Mouse (Mus musculus): ENCODE data around the gene AI854703. TPM values are rescaled to one million over a fixed set of nuclear protein-coding genes. Genes with fewer than 3 reads are reported as not detected.

AI854703 gene
- total RNA-seq, 2 experiments from 2014 or later, result 15.6 to 18.4 TPM

DNA sequence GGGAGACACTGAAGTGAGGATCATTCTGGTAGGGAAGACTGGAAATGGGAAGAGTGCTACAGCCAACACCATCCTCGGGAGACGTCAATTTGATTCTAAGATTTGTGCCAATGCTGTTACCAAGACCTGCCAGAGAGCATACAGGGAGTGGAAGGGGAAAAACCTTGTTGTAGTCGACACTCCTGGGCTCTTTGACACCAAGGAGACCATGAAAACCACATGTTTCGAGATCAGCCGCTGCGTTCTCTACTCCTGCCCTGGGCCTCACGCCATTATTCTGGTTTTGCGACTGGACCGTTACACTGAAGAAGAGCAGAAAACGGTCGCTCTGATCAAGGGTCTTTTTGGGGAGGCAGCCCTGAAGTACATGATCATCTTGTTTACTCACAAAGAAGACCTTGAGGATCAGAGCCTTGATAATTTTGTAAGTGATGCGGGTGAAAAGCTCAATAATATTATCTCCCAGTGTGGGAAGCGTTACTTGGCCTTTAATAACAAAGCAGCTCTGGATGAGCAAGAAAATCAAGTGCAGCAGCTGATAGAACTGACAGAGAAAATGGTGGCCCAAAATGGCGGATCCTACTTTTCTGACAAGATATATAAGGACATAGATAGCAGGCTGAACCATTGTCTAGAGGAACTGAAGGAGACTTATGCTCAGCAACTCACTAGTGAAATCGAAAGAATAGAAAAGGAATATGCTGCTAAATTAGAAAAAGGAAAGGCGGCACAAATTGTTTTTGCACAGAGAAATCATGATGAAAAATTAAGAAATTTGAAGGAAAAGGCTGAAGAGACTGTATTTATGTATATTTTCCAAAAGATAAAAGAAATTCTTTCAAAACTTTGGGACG is 51.2 kb downstream of the AI854703 start:
- no peak for DNase-seq (ENCODE audit: low spot score in 2 of 2)
- intact Hi-C loops (cut with DNase I), result no loop called here

DNA sequence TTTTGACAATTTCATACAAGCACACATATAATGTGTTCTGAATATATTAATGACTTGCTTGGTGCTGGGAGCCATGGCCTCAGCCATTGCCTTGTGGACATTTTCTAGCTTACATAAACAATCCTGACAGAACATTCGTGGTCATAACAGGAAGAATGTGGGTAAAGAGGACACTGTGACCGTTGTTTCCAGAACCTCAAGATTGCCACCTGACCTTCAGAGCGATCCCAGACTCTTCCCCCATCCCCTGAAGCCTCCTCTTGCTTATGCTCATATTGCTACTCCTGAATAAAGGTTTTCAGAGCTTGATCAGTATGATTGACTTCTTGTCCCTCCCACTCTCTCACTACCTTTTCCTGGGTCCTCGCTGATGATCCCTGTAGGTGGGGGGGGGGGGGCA is 51.8 kb downstream of the AI854703 start:
- no peak for DNase-seq (ENCODE audit: low spot score in 2 of 2)
- intact Hi-C loops (cut with DNase I), result no loop called here

DNA sequence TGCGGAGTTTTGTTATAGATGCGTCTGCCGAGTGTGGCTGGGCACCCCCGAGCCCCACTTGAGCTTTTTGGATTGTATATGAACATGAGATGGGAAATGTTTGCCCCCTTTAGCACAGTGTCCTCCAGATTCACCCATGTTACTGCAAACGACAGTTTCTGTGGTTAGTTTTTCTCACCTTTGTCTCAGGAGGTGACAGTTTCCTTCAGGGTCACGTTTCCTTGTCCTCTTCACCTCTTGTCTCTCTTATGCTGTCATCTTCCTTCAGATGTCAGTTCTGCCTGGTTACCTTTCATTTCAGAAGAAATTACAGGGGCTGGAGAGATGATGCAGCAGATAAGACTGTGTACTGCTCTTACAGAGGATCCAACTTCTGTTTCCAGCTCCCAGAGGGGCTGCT is 53.1 kb downstream of the AI854703 start:
- intact Hi-C loops (cut with DNase I), result no loop called here
- no peak for DNase-seq (ENCODE audit: low spot score in 2 of 2)

DNA sequence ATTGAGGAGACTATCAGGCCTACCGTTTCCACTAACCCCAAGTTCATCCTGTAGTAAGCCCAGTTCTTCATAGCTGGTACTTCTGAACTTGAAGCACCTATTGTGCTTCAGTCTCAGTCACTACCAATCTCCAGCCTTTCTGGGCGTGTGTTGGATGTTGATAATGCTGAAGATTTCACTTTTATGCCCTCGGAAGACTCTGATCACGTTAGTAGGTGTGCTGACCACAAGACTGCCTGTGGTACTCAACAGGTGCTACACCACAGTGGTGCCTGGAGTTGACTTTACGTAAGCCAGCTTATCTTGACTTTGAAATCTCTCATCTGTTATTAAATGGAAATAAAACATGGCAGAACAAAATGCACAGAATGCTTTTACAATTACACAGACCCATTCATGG is 53.9 kb downstream of the AI854703 start:
- intact Hi-C loops (cut with DNase I), result no loop called here

DNA sequence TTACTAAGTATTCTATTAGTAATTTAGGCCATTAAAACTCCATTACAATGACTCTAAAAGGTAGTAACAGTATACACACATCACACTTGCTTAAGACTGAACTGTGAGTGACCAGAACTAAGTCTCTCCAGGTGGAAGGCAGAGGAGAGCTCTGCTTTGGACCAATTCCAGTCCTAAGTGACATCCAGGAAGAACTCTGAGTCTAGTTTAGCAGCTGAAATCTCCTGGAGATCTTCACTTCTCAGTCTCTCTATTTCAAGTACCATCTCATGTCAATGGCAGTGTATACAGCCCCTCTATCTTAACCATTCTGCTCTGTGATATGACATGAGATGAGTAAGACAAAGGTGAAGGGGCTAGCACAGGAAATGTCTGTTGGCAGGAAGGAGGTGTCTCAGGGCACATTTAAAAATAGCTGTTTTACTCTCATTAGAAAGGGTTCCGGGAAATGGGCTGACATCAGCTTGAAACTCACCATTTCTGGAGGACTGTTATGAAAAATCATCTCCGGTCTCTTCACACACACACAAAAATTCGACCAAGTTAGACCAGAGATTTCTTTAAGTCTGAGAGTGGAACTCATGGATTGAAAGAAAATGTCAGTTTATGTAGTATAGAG is 55.0 kb downstream of the AI854703 start:
- DNase-seq (ENCODE audit: low spot score in 2 of 2), result no peak
- intact Hi-C loops (cut with DNase I), result no loop called here

More for the DNA sequence above, 53.9 kb downstream of the AI854703 start:
- no peak for DNase-seq (ENCODE audit: low spot score in 2 of 2)

DNA sequence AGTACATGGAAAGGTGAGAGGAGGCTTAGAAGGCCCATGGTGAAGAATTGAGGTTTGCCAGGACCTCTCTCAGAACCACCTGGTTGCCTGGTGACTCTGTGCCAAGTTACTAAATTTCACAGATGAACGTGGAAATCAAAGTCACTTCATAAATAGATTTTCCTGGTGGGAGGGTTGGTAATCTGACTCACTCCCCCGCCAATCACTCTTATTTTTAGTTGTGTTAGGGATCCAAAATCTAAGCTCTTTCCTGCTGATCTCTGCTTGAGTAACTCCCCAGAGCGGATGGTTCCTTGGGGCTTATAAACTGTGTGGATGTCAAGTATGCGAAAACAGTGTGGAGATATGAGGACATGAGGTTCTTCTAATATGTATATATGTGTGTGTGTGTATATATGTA is 55.7 kb downstream of the AI854703 start:
- intact Hi-C loops (cut with DNase I), result no loop called here
- DNase-seq (ENCODE audit: low spot score in 2 of 2), result peak; percentile 5 to 9

Other genes with a start within 250 kb of the AI854703 start
- 10 to 100 TPM; 46.8 to 49.9 TPM for gene Krba1, start 231.2 kb upstream of the AI854703 start, total RNA-seq (2021)
- gene Zfp467, start 180.9 kb upstream of the AI854703 start, total RNA-seq (2021), result 10 to 100 TPM; 15.8 to 21.2 TPM
- under 1 TPM; 0.59 to 0.64 TPM for gene Sspo, start 178.5 kb upstream of the AI854703 start, total RNA-seq (2021)
- gene Atp6v0e2, start 89.1 kb upstream of the AI854703 start, total RNA-seq (2021), result 100 to 1,000 TPM; 520 to 530 TPM
- gene Lrrc61, start 72.0 kb upstream of the AI854703 start, total RNA-seq (2021), result 10 to 100 TPM; 29.0 to 30.6 TPM
- gene Rarres2, start 54.0 kb upstream of the AI854703 start, total RNA-seq (2021), result 10 to 100 TPM; 10.3 to 10.9 TPM
- gene Gm45021, start 37.2 kb upstream of the AI854703 start, total RNA-seq (2021), result not detected
- gene Repin1, start 32.9 kb upstream of the AI854703 start, total RNA-seq (2021), result 10 to 100 TPM; 34.0 to 36.7 TPM
- not detected for gene Gm44965, start 32.8 kb upstream of the AI854703 start, total RNA-seq (2021)
- 1 to 10 TPM; 6.0 to 7.4 TPM for gene Zfp775, start 24.7 kb upstream of the AI854703 start, total RNA-seq (2021)
- gene Gimap8, start 20.5 kb downstream of the AI854703 start, total RNA-seq (2021), result under 1 TPM; 0.97 to 0.99 TPM
- gene Gimap9, start 49.4 kb downstream of the AI854703 start, total RNA-seq (2021), result 1 to 10 TPM in 1 of 2 experiments, under 1 TPM in 1; 0.83 to 1.4 TPM
- under 1 TPM; 0.40 to 0.90 TPM for gene Gimap4, start 57.8 kb downstream of the AI854703 start, total RNA-seq (2021)
- gene Gimap6, start 81.5 kb downstream of the AI854703 start, total RNA-seq (2021), result 1 to 10 TPM; 6.4 to 6.5 TPM
- gene Gm28053, start 91.8 kb downstream of the AI854703 start, total RNA-seq (2021), result 1 to 10 TPM in 1 of 2 experiments, not detected in 1; 1.4 TPM
- gene Gimap7, start 91.9 kb downstream of the AI854703 start, total RNA-seq (2021), result not detected
- 1 to 10 TPM; 2.2 TPM for gene Gimap1, start 112.3 kb downstream of the AI854703 start, total RNA-seq (2021)
- 1 to 10 TPM in 1 of 2 experiments, under 1 TPM in 1; 0.77 to 1.5 TPM for gene Gimap5, start 119.4 kb downstream of the AI854703 start, total RNA-seq (2021)
- gene Gimap3, start 144.1 kb downstream of the AI854703 start, total RNA-seq (2021), result not detected
- 10 to 100 TPM; 20.4 to 23.8 TPM for gene Tmem176a, start 214.2 kb downstream of the AI854703 start, total RNA-seq (2021)
- 10 to 100 TPM; 45.7 to 47.3 TPM for gene Tmem176b, start 214.7 kb downstream of the AI854703 start, total RNA-seq (2021)
- not detected for gene Aoc1, start 246.1 kb downstream of the AI854703 start, total RNA-seq (2021)